Mouse (Mus musculus) WW6 (cell line): ENCODE measurements around the gene Wdr4.
A peak's percentile ranks its signal among the peaks of the same experiment; 100 is the strongest.
"Not testable (repeated sequence)": the region's sequence is repeated elsewhere in the genome, so short reads cannot be mapped to it uniquely, and the experiment has no call there.

Source experiments
- DNase-seq: peaks from one replicate; pipeline ENCODE4 v3.0.0-alpha.2; 2013; ENCODE audit warnings: low read depth, low spot score

Gene Wdr4

DNA sequence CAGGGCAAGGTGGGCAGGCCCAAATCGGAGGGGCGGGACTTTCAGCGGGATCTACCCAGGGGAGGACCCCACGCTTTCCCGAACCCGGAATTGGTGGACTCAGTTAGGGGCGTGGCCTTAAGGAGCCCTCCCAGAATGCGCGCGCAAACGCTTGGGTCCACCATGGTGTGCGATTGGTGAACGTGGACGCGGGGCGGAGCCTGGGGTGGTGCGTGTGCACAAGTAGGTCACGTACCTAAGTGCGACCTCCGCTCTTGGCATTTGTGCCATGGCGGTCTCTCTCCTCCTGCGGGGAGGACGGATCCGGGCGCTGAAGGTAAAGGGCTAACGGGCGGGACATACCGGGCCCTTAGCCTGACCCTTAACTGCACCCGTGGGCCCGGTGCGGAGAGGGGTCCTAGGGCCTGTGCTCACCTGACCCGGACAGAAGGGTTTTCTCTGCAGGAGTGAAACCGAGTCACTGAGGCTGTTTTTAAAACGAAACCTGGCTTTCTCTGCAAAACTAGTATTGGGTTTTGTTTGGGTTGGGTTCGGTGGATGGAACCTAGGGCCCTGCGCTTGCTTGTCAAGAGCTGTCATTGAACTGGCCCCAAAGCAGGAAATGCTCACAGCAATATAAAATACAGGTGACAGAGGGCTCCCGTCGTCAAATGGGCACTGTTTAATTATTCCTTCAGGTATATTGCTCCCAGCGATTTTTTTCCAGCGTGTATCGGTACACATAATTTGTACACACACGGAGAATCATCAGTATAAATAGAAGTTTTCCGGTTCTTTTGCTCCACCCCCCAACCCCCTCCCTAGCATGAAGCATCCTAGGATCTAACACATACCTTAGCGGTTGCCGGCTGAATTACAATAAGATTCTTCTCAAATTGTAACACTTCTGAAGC, at the start of gene Wdr4, which contains the start of gene Ndufv3:
TSS of gene Wdr4 (minus strand) at position 35 of the 893 bp plus-strand sequence.
TSS of gene Ndufv3 (plus strand) at position 170 of the 893 bp plus-strand sequence.
- DNase-seq: peak; percentile 99

- DNase-seq: no peak
Observed at GRCm38 (mm10) chr17:31566276-31566675, 46.5 kb upstream of the Wdr4 start.

GRCm38 (mm10) chr17:31565141-31566056, 45.6 kb upstream of the Wdr4 start:
- DNase-seq: no peak

DNA sequence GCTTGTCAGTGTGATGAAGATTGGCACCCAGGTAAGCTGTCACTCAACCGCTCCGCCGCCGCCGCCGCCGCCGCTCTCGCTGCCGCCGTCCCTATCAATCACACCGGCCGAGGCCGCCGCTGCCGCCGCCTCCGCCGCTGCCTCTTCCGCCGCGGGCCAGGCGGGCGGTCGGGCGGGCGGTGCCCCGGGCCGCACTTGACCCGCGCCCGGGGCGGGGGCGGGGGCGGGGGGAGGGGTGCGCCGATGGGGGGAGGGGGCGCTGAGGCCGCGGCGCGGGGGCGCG, 45.0 kb upstream of the Wdr4 start:
- DNase-seq: no peak

- peak; percentile 99 for DNase-seq
Observed at GRCm38 (mm10) chr17:31564015-31564857, 44.5 kb upstream of the Wdr4 start, which contains the start of gene Pknox1. TSS of gene Pknox1 (plus strand) at chr17:31564734.

DNA sequence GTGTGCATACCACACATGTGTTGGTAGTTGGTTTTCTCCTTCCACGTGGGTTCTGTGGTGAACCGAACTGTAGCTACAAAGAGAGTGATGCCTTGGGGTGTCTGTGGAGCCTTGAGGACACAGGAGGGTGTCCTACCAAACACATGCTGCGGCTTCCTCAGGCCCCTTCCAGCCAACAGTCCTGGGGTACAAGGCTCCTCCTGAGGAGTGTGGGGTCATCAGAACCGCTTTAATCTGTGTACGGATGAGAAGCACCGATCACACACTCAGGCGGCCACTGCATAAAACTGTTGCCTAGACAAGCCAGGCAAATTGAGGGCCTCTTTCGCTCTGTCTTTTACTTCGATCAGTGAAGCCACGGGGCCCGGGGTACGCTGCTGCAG, 43.8 kb upstream of the Wdr4 start:
- no peak for DNase-seq

GRCm38 (mm10) chr17:31559021-31559789, 39.4 kb upstream of the Wdr4 start:
- no peak for DNase-seq

DNA sequence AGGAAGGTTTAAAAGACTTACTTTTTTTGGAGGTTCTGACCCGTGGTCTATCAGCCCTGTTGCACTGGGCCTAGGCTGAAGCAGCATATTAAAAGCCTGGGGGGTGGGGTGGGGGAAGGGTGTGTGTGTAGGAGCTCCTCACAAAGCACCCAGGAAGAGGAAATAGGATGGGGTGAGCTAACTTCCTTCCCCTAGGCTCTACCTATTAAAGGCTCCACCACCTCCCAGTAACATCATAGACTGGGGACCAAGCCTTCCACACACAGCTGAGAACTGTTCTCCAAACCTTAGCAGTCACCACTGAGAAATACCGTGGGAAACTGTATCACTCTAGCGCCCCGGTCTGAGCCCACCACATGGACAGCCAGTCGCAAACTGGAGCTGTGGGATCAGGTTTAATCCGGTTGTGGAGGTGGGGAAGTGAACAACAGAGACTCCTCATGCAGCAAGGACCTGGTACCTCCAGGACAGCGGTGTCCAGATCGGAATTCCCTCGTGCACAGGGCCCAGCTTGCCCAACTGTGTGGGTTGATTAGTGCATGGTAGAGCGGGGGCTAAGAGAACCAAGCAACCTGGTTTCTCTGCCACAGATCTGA, 38.3 kb upstream of the Wdr4 start:
- no peak for DNase-seq

DNA sequence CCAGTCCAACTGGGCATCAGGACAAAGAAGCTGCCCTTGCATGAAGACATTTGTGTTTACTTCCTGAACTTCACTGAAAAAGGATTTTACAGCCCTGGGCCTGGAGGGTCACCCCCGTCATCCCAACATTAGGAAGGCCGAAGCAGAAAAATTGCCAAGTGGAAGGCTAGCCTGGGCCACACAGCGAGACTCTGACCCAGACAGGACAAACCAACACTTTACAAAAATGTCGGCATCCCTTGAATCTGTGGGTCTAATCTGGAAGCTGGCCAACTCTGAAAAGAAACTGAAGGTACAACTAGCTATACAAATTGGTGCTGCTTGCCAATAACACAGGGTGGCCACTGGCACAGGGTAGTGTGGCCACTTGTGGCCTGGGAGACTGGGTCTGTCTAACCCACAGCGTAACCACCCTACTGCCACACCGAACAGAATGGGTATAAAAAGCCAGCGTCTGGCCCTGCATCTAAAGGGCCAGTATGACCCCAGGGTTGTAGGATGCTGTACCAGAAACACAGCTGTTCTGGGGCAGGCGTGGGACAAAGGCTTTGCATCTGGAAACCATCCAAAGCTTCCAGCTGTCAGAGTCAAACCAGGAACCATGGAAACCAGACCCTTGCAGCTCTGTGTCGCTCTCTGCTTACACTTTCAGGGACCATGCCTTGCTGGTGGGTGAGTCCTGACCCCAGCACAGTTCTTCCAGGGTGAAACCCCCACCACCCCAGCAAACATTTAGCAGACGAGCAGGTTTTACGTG, 37.5 kb upstream of the Wdr4 start:
- DNase-seq: no peak

DNA sequence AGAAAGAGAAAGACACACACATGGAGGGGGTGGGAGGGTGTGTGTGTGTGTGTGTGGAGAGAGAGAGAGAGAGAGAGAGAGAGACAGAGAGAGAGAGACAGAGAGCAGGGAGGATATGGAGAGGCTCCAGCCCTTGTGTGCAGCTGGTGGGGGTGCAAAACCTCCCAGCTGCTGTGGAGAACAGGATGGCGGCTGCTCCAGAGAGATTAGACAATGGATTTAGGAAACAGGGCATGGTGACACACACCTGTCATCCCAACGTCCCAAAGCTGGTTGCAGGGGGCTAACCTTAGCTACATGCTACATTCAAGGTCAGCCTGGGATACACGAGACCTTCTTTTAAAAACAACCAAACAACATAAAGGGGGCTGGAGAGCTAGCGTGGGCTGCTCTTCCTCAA, 36.5 kb upstream of the Wdr4 start:
- DNase-seq: no peak

- not testable (repeated sequence) for DNase-seq
Observed at GRCm38 (mm10) chr17:31552601-31553000, 32.8 kb upstream of the Wdr4 start.

- DNase-seq: no peak
Observed at GRCm38 (mm10) chr17:31549389-31549788, 29.6 kb upstream of the Wdr4 start.

DNA sequence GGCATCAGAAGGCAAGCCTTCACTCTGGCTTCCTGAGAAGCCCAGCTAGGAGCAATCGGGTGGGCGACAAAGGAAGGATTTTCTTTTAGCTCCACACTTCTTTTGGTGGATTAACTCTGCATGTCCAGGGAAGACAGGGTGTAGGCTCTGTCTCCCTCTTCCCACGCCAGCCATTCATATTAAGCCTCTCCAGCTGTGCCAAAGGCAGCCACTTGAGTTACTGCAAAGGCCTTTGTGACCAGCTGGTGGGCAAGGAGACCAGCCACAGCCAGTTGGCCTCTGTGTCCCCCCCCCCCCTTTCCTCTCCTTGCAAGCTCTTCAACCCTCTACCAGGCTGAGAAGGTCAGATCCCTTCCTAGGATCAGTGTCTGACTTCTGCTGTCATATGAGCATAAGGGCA, 28.2 kb upstream of the Wdr4 start:
- DNase-seq: no peak

DNA sequence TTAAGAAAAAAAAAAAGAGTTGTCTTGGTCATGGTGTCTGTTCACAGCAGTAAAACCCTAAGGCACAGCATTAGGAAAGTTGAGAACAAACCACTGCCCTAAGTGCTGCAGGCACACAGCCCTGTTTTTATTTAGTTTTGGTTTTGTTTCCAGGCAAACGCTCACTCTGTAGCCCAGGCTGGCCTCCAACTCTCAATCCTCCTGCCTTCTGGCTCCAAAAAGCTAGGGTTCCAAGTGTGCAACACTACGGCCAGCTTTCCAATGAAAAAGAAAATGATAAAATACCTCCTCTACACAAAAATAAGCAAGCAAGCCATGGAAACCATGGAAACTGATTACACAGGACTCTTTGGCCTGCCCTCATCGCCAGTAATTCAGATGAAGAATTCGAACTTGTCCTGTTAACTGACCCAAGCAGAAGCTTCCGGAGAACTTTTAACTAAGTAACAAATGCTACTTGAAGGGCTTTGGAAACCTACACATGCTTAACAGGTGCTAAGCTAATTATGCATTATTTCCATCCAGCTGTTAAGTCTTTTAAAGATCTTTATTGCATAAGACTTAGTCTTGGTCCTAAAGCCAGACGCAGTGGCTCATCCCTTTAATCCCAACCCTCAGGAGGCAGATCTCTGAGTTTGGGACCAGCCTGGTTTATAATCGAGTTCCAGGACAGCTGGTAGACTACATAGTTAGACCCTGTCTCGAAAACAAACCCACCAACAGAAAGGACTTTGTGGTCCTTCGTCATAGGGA, 26.8 kb upstream of the Wdr4 start:
- no peak for DNase-seq

DNA sequence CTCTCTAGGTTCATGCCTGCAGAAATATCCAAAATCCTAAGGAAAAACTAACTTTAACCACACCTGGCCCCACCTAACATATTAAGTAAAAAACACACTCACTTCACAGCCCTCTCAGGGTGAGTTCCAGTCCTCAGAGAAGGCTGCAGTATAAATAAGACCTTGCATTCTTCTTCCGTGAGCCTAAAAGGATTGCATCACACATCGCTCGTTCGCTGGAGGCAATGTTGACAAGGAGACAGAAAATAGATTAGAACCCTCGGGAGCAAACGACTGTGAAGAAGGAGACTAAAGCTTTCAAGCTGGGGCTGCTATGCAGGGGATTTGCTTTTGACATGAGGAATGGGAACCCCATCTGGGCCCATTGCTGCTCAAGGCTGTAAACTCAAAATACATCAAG, 23.8 kb upstream of the Wdr4 start:
- DNase-seq: no peak

- no peak for DNase-seq
Observed at GRCm38 (mm10) chr17:31541460-31541831, 21.7 kb upstream of the Wdr4 start.

DNA sequence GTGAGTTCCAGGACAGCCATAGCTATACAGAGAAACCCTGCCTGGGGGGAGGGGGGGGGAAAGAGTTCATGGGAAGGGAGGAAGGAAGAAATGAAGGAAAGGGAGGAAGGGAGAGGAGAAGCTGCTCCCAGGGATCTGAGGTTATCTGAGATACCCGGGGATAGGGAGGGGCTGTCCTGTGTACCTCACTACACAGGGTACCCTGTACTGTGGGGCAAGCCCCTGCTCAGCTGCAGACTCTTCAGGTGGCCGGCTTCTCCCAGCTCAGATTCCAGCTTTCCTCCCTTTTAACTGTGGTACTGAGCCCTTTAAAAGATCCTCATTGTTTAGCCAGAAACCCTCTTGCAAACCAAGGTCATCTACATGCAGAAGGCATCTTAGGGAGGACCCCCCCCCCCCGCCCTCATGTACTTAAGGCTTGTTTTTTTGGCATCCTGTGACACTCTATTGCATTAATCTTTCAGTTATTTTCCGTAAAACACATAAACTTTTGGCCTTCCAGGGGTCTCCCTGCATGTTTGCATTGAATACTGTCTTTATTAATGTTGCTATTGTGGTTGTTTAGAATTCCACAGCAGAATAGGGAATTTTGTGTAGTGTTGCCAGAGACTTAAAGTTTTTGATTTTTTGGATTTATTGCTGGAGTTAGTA, 21.2 kb upstream of the Wdr4 start:
- DNase-seq: no peak

DNA sequence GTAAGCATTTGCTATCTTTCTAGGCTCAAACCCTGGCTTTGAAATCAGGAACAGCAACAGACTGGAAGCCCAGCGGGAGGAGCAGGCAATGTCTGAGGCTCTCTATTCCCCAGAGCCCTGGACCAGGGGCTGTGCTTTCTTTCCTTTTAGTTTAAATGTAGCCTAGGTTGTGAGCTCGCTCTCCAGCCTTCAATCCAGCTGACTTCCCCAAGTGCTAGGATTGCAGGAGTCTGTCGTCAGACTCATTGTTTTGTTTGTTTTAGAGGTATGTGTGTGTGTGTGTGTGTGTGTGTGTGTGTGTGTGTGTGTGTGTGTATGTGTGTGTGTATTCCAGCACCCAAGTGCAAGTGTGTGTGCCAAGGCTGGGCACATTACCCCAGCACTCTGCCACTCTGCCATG, 20.3 kb upstream of the Wdr4 start:
- no peak for DNase-seq
